Mouse (Mus musculus): ENCODE results near the gene Cpne7. TPM values are rescaled to one million over a fixed set of nuclear protein-coding genes. Genes with fewer than 3 reads are reported as not detected.
A peak's percentile ranks its signal among the peaks of the same experiment; 100 is the strongest.
"Not testable (repeated sequence)": the region's sequence is repeated elsewhere in the genome, so short reads cannot be mapped to it uniquely, and the experiment has no call there.

Cpne7 gene
- polyA plus RNA-seq, 1 experiment from 2014 or later, result 1.8 TPM

DNA sequence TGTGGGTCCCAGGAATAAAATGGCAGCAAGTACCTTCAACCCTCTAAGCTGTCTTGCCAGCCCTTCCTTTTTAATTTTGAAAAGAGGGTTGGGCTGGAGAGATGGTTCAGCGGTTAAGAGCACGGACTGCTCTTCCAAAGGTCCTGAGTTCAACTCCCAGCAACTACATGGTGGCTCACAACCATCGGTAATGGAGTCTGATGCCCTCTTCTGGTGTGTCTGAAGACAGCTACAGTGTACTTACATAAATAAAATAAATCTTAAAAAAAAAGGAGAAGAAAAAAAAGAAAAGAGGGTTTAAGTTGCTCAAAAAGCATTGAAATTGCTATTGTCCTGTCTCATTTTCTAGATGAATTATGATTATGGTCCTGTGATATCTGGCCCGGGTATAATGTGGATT lies 15.9 kb upstream of the Cpne7 start:
- Histone ChIP-seq H3K27me3 (ENCODE audit: control insufficient read depth, insufficient read depth, low read length) (no peaks in the 10 kb centered on the region), H3K4me1 (ENCODE audit: control insufficient read depth, insufficient read depth, low read length) (peaks cover 7% of the 10 kb centered on the region), H3K9me3 (ENCODE audit: control insufficient read depth, low read length) (no peaks in the 10 kb centered on the region), H3K4me3 (replicated peaks; ENCODE audit: low read depth, low read length) (no peak overlapping the region; the same call in 1 of the 2 replicates), H3K9ac (replicated peaks; ENCODE audit: low read length) (no peak overlapping the region; the same call in 1 of the 2 replicates), H3K4me2 (ENCODE audit: low read length) (no peak overlapping the region), H3K27ac (replicated peaks; ENCODE audit: low read depth, low read length) (no peak overlapping the region), H3K36me3 (ENCODE audit: control insufficient read depth, insufficient read depth, low read length) (peaks cover 38% of the 10 kb centered on the region)
- 82% methylated on average over 4 of the region's 4 CpGs for WGBS
- no peak for DNase-seq
- ATAC-seq (ENCODE audit: low FRiP score, low TSS enrichment), result no peak

DNA sequence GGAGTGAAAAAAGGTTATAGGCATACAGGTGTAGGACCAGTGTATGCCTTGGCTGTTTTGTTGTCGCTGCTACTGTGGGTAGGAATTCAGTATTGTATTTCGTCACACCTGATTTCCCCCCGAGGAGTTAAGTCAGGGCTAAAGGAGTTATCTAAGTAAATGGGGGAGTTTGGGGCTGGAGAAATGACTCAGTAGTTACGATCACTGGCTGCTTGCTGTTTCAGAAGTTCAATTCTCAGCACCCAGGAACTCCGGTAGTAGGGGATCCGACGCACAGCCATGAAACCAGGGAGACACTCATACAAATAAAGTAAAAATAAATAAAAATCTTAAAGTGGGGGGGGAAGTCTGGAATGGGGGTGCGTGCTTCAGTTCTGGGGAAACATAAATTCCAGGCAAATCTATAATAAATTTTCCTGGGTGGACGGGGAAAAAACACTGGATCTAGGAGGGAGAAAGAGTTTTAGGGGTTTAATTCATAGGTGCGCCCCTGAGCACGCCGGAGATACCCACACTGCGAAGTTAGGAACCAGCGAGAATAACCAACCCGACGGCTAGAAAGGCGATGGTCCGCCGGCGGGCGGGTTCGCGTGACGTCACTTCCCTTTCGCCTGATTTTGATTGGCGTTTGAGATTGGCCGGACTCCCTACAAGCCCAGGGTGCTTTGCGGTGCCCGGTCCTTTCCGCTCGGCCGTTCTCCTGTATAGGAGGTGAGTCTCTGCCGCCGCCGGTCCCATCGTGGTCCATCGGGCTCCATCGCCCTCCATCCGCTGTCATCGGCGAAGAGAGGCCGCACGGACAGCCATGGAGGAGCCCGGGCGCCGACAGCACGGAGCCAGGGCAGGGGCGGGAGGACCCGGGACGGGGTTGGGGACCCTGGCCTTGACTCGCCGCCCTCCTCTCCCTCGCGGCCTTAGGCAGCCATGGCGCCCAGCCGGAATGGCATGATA lies 15.2 kb upstream of the Cpne7 start, which contains the start of gene Rpl13:
Gene Rpl13, plus strand, starts transcription at position 616 of the 951 bp plus-strand sequence.
- peaks cover 38% of the 10 kb centered on the region for H3K36me3 ChIP-seq (ENCODE audit: control insufficient read depth, insufficient read depth, low read length)
- WGBS, result 1% methylated on average over 56 of the region's 56 CpGs
- DNase-seq, result peak; percentile 98
- H3K9me3 ChIP-seq (ENCODE audit: control insufficient read depth, low read length), result no peaks in the 10 kb centered on the region
- peak within 1 kb of the TSS; percentile 85 for H3K4me2 ChIP-seq (ENCODE audit: low read length)
- ATAC-seq (ENCODE audit: low FRiP score, low TSS enrichment), result peak; percentile 96
- H3K9ac ChIP-seq (replicated peaks; ENCODE audit: low read length), result peak within 1 kb of the TSS; percentile 94
- no peaks in the 10 kb centered on the region for H3K27me3 ChIP-seq (ENCODE audit: control insufficient read depth, insufficient read depth, low read length)
- peaks cover 7% of the 10 kb centered on the region for H3K4me1 ChIP-seq (ENCODE audit: control insufficient read depth, insufficient read depth, low read length)
- peak within 1 kb of the TSS; percentile 79 for H3K4me3 ChIP-seq (replicated peaks; ENCODE audit: low read depth, low read length)
- H3K27ac ChIP-seq (replicated peaks; ENCODE audit: low read depth, low read length), result peak within 1 kb of the TSS; percentile 95

DNA sequence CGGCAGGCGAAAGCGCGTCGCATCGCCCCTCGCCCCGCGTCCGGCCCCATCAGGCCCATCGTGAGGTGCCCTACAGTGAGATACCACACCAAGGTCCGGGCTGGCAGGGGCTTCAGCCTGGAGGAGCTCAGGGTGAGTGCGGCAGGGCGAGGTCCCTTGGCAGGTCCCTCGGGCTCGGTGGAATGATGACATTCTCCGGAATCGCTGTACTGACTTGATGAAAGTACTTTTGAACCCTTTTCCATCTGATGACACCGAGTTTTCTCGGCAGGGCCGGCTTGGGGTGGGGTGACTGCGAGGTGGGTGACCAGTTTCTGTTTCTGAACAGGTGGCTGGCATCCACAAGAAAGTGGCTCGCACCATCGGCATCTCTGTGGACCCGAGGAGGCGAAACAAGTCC lies 14.3 kb upstream of the Cpne7 start:
- H3K9me3 ChIP-seq (ENCODE audit: control insufficient read depth, low read length); H3K27me3 ChIP-seq (ENCODE audit: control insufficient read depth, insufficient read depth, low read length); DNase-seq; H3K4me1 ChIP-seq (ENCODE audit: control insufficient read depth, insufficient read depth, low read length); ATAC-seq (ENCODE audit: low FRiP score, low TSS enrichment): not testable (repeated sequence)
- Histone ChIP-seq H3K4me3 (replicated peaks; ENCODE audit: low read depth, low read length) (peak overlapping the region; percentile 79), H3K4me2 (ENCODE audit: low read length) (peak overlapping the region; percentile 85), H3K36me3 (ENCODE audit: control insufficient read depth, insufficient read depth, low read length) (peaks cover 30% of the 10 kb centered on the region), H3K9ac (replicated peaks; ENCODE audit: low read length) (peak overlapping the region; percentile 94), H3K27ac (replicated peaks; ENCODE audit: low read depth, low read length) (peak overlapping the region; percentile 95; the same call in 1 of the 2 replicates)
- 0% methylated on average over 18 of the region's 26 CpGs for WGBS

DNA sequence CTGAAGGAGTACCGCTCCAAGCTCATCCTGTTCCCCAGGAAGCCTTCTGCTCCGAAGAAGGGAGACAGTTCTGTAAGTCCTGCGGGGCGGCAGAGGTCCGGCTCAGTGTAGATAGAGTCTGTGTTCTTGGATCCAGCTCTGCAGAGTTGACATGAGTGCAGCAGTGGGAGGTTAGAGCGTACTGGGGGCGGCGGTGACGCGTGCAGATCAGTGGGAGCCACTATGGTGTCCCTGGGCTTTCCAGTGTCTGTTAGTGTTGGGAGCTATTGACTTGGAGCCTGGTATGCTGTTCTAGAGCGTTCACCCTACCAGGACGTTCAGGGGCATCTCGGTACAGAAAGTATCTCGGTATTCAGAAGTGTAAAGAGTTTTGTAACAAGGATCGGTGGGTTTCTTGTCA lies 13.9 kb upstream of the Cpne7 start:
- WGBS, result 17% methylated on average over 15 of the region's 15 CpGs

DNA sequence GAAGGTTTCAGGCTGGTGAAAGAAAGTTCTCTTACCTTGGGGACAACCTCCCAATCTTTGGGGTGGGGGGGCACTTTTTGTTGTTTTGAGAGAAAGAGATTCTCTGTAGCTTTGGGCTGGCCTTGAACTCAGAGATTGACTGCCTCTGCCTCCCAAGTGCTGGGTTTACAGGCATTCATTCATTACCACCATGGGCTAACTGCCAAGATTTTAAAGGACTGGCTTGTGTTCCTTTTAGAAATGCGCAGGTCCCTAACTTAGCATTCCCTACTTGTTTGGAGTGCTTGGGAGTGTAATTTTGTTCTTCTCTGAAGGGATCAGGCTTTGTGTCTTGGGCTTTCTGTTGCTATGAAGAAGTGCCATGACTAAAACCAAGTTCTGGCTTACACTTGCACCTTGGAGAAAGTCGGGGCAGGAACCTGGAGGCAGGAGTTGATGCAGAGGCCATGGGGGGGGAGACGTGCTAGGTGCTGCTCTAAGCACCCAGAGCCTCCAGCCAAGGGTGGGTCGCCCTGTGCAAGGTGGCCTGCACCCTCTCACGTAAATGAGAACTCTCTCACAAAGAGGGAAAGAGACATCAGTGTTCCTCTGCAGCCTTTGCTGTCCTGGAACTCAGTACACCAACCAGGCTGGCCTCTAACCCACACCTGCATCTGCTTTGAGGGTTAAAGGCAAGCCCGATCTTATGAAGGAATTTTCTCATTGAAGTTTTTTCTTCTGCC lies 13.0 kb upstream of the Cpne7 start:
- Histone ChIP-seq H3K4me1 (ENCODE audit: control insufficient read depth, insufficient read depth, low read length) (peaks cover 7% of the 10 kb centered on the region), H3K4me2 (ENCODE audit: low read length) (0 out of 2 replicates have a peak overlapping the region, but pooled peaks have one; percentile 85), H3K4me3 (replicated peaks; ENCODE audit: low read depth, low read length) (peak overlapping the region; percentile 79; the same call in 1 of the 2 replicates), H3K9ac (replicated peaks; ENCODE audit: low read length) (no peak overlapping the region), H3K27me3 (ENCODE audit: control insufficient read depth, insufficient read depth, low read length) (no peaks in the 10 kb centered on the region), H3K27ac (replicated peaks; ENCODE audit: low read depth, low read length) (no peak overlapping the region), H3K9me3 (ENCODE audit: control insufficient read depth, low read length) (no peaks in the 10 kb centered on the region), H3K36me3 (ENCODE audit: control insufficient read depth, insufficient read depth, low read length) (peaks cover 22% of the 10 kb centered on the region)
- DNase-seq, result no peak
- 90% methylated on average over 6 of the region's 6 CpGs for WGBS
- no peak for ATAC-seq (ENCODE audit: low FRiP score, low TSS enrichment)

More for the DNA sequence above, 13.9 kb upstream of the Cpne7 start:
- no peak overlapping the region for H3K27ac ChIP-seq (replicated peaks; ENCODE audit: low read depth, low read length)
- ATAC-seq (ENCODE audit: low FRiP score, low TSS enrichment) (no peak), DNase-seq (no peak)
- H3K36me3 ChIP-seq (ENCODE audit: control insufficient read depth, insufficient read depth, low read length), result peaks cover 26% of the 10 kb centered on the region
- peak overlapping the region; percentile 79 for H3K4me3 ChIP-seq (replicated peaks; ENCODE audit: low read depth, low read length)
- no peaks in the 10 kb centered on the region for H3K27me3 ChIP-seq (ENCODE audit: control insufficient read depth, insufficient read depth, low read length)
- no peaks in the 10 kb centered on the region for H3K9me3 ChIP-seq (ENCODE audit: control insufficient read depth, low read length)
- peaks cover 7% of the 10 kb centered on the region for H3K4me1 ChIP-seq (ENCODE audit: control insufficient read depth, insufficient read depth, low read length)
- H3K4me2 ChIP-seq (ENCODE audit: low read length), result peak overlapping the region; percentile 85
- H3K9ac ChIP-seq (replicated peaks; ENCODE audit: low read length), result peak overlapping the region; percentile 94

DNA sequence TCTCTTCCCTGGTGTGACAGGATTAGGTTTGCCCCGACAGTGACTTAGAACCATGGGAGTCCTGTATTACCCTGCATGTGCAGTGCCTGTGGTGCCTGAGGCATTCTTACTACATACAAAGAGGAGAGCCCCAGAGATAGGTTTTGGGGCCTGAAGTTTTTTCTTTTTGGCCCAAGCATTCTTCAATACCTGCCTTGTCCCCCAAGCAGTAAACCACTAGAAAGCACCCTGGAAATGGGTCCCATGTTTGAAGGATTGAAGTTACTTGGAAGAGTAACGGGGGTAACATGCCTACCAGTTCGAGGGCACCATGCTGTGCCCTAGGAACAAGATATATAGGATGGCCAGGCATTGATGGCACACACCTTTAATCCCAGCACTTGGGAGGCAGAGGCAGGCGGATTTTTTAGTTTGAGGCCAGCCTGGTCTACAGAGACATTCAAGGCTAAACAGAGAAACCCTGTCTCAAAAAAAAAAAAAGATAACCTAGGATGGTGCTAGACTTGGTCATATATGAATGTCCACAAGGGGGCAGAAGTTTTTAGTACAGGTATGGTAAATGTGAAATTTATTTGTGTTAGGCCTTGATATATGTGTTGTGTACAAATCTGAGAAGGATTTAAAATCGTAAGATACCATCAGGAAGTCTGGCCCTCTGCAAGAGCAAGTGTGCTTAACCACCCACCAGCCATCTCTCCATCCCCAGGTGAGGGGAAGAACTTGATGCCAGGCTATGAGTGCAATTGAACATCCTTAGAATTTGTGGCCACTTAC lies 11.4 kb upstream of the Cpne7 start:
- DNase-seq, result peak; percentile 86
- 71% methylated on average over 5 of the region's 5 CpGs for WGBS
- ATAC-seq (ENCODE audit: low FRiP score, low TSS enrichment), result no peak

DNA sequence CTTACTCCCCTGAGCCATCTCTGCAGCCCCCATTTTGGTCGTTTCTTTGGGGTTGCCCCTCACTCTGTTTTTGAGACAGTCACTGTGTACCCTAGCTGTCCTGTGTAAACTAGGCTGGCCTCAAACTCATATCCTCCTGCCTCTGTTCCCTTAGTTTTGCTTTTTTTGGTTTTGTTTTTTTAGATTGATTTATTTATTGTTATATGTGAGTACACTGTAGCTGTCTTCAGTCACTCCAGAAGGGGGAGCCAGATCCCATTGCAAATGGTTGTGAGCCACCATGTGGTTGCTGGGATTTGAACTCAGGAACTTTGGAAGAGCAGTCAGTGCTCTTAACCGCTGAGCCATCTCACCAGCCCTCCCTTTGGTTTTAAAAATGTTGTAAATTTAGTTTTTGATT lies 10.6 kb upstream of the Cpne7 start:
- WGBS, result 62% methylated on average over 2 of the region's 2 CpGs
- peaks cover 22% of the 10 kb centered on the region for H3K36me3 ChIP-seq (ENCODE audit: control insufficient read depth, insufficient read depth, low read length)

More for the DNA sequence above, 11.4 kb upstream of the Cpne7 start:
- Histone ChIP-seq H3K4me2 (ENCODE audit: low read length) (no peak overlapping the region), H3K27ac (replicated peaks; ENCODE audit: low read depth, low read length) (no peak overlapping the region), H3K27me3 (ENCODE audit: control insufficient read depth, insufficient read depth, low read length) (no peaks in the 10 kb centered on the region), H3K9me3 (ENCODE audit: control insufficient read depth, low read length) (no peaks in the 10 kb centered on the region), H3K4me1 (ENCODE audit: control insufficient read depth, insufficient read depth, low read length) (peaks cover 7% of the 10 kb centered on the region), H3K4me3 (replicated peaks; ENCODE audit: low read depth, low read length) (no peak overlapping the region), H3K9ac (replicated peaks; ENCODE audit: low read length) (no peak overlapping the region), H3K36me3 (ENCODE audit: control insufficient read depth, insufficient read depth, low read length) (peaks cover 22% of the 10 kb centered on the region)

DNA sequence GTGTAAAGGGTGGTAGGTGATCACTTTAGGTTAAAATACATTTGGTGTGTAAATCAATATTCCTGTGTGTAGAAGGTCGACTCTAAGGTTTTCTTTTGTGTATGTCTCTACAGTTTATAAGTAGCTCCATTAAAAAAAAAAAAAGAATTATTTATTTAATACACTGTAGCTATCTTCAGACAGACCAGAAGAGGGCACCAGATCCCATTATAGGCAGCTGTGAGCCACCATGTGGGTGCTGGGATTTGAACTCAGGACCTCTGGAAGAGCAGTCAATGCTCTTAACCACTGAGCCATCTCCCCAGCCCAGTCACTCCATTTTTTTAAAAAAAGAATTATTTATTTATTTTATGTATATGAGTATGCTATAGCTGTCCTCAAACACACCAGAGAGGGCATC lies 9.2 kb upstream of the Cpne7 start:
- Histone ChIP-seq H3K27ac (replicated peaks; ENCODE audit: low read depth, low read length) (no peak overlapping the region), H3K9me3 (ENCODE audit: control insufficient read depth, low read length) (no peaks in the 10 kb centered on the region), H3K4me1 (ENCODE audit: control insufficient read depth, insufficient read depth, low read length) (peaks cover 7% of the 10 kb centered on the region), H3K9ac (replicated peaks; ENCODE audit: low read length) (no peak overlapping the region), H3K4me2 (ENCODE audit: low read length) (no peak overlapping the region), H3K27me3 (ENCODE audit: control insufficient read depth, insufficient read depth, low read length) (no peaks in the 10 kb centered on the region), H3K36me3 (ENCODE audit: control insufficient read depth, insufficient read depth, low read length) (peaks cover 22% of the 10 kb centered on the region), H3K4me3 (replicated peaks; ENCODE audit: low read depth, low read length) (no peak overlapping the region)
- WGBS, result 70% methylated on average over 1 of the region's 1 CpGs
- DNase-seq (no peak), ATAC-seq (ENCODE audit: low FRiP score, low TSS enrichment) (no peak)

More for the DNA sequence above, 10.6 kb upstream of the Cpne7 start:
- Histone ChIP-seq H3K9me3 (ENCODE audit: control insufficient read depth, low read length) (no peaks in the 10 kb centered on the region), H3K27ac (replicated peaks; ENCODE audit: low read depth, low read length) (no peak overlapping the region), H3K9ac (replicated peaks; ENCODE audit: low read length) (no peak overlapping the region), H3K4me1 (ENCODE audit: control insufficient read depth, insufficient read depth, low read length) (peaks cover 7% of the 10 kb centered on the region), H3K4me2 (ENCODE audit: low read length) (no peak overlapping the region), H3K4me3 (replicated peaks; ENCODE audit: low read depth, low read length) (no peak overlapping the region), H3K27me3 (ENCODE audit: control insufficient read depth, insufficient read depth, low read length) (no peaks in the 10 kb centered on the region)
- ATAC-seq (ENCODE audit: low FRiP score, low TSS enrichment) (no peak), DNase-seq (peak; percentile 54)
